Mouse (Mus musculus): Measurements from ENCODE around the gene Lgals2.
"Not testable (repeated sequence)": the region's sequence is repeated elsewhere in the genome, so short reads cannot be mapped to it uniquely, and the experiment has no call there.

The Lgals2 gene

DNA sequence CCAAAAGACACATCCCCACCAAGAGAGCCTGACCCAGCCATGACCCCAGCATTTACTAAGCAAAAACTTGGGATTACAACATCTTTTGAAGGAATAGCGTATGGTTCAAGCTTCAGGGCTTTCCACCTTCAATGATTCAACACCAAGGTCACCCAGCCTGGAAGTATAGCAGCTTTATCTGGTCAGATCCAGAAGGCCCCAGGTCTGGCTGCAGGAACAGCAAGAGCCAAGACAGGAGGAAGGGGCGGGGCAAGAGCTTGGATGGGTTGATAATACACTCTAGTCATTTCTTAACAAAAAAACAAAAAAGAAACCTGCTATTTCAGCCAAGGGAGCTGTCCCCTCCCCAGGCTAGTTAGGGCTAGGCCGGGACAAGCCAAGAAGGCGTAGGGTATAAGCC is 42.2 kb upstream of the Lgals2 start:
- 0 out of 2 replicates have a peak, but pooled peaks cover 5% of the 10 kb centered on the region for H3K27me3 ChIP-seq (ENCODE audit: insufficient read depth, low read length)
- H3K4me3 ChIP-seq (replicated peaks; ENCODE audit: low read length), result 0 out of 2 replicates have a peak overlapping the region, but pooled peaks have one; percentile 89
- peaks cover 92% of the 10 kb centered on the region for H3K4me1 ChIP-seq (replicated peaks; ENCODE audit: low read depth, low read length)
- no peaks in the 10 kb centered on the region for H3K9me3 ChIP-seq (ENCODE audit: low read length)
- TF ChIP-seq NANOG (IDR thresholded peaks at IDR 0.05; ENCODE audit: borderline replicate concordance, low read length), result no peak
- no peak for TF ChIP-seq CTCF (conservative IDR thresholded peaks at IDR 0.05; ENCODE audit: low read length)
- no peak for TF ChIP-seq POU5F1 (IDR thresholded peaks at IDR 0.05; ENCODE audit: borderline replicate concordance, low read length)
- H3K36me3 ChIP-seq (ENCODE audit: insufficient read depth, low read length), result peaks cover 33% of the 10 kb centered on the region

GRCm38 (mm10) chr15:78896149-78896548 is 40.8 kb upstream of the Lgals2 start:
- H3K9me3 ChIP-seq (ENCODE audit: low read length), result no peaks in the 10 kb centered on the region
- H3K4me1 ChIP-seq (replicated peaks; ENCODE audit: low read depth, low read length), result peaks cover 89% of the 10 kb centered on the region
- H3K27me3 ChIP-seq (ENCODE audit: insufficient read depth, low read length), result 0 out of 2 replicates have a peak, but pooled peaks cover 5% of the 10 kb centered on the region
- H3K4me3 ChIP-seq (replicated peaks; ENCODE audit: low read length), result peak overlapping the region; percentile 43
- TF ChIP-seq POU5F1 (IDR thresholded peaks at IDR 0.05; ENCODE audit: borderline replicate concordance, low read length) (no peak), CTCF (conservative IDR thresholded peaks at IDR 0.05; ENCODE audit: low read length) (no peak), NANOG (IDR thresholded peaks at IDR 0.05; ENCODE audit: borderline replicate concordance, low read length) (no peak)
- H3K36me3 ChIP-seq (ENCODE audit: insufficient read depth, low read length), result peaks cover 47% of the 10 kb centered on the region

DNA sequence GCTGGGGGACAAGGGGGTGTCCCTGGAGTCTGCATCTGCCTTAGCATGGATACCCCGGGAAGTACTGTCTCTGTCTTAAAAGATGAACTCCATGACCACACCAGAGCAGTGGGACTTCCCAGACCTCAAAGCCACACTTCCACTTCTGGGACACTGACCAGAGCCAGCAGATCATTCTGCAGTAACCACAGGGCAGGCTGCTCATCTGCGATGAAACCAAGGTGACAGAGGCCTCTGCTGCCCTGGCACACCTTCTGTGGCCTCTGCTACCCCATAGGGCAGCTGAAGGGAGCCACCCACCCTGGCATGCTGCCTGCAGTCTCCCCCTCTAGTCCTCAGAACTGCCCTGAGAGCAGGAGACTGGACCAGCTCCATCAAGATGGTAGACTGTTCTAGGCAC is 40.4 kb upstream of the Lgals2 start:
- Histone ChIP-seq H3K4me1 (replicated peaks; ENCODE audit: low read depth, low read length) (peaks cover 85% of the 10 kb centered on the region), H3K9me3 (ENCODE audit: low read length) (no peaks in the 10 kb centered on the region), H3K27me3 (ENCODE audit: insufficient read depth, low read length) (0 out of 2 replicates have a peak, but pooled peaks cover 5% of the 10 kb centered on the region), H3K36me3 (ENCODE audit: insufficient read depth, low read length) (peaks cover 51% of the 10 kb centered on the region), H3K4me3 (replicated peaks; ENCODE audit: low read length) (peak overlapping the region; percentile 43)
- TF ChIP-seq CTCF (conservative IDR thresholded peaks at IDR 0.05; ENCODE audit: low read length) (no peak), NANOG (IDR thresholded peaks at IDR 0.05; ENCODE audit: borderline replicate concordance, low read length) (no peak), POU5F1 (IDR thresholded peaks at IDR 0.05; ENCODE audit: borderline replicate concordance, low read length) (no peak)

DNA sequence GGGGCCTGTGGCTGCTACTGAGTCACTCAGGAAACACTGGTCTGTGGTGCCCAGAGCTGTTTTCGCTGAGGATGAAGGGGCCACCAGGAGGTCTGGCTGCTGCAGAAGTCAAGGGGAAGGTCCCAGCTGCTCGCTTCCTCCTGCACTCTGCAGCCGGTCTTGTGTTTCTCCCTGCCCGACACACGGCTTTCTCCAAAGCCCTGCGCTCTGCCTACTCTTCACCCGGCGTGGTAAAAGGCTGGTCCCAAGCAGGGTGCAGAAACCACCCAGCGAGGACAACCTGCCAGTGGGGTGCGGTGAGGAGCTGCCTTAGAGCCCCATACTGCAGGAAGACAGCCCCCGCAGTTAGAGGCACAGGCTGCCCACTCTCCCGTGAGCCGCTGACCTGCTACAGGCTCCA is 39.4 kb upstream of the Lgals2 start:
- H3K4me3 ChIP-seq (replicated peaks; ENCODE audit: low read length), result peak overlapping the region; percentile 43; the same call in 1 of the 2 replicates
- peaks cover 79% of the 10 kb centered on the region for H3K4me1 ChIP-seq (replicated peaks; ENCODE audit: low read depth, low read length)
- H3K9me3 ChIP-seq (ENCODE audit: low read length), result no peaks in the 10 kb centered on the region
- H3K36me3 ChIP-seq (ENCODE audit: insufficient read depth, low read length), result peaks cover 60% of the 10 kb centered on the region
- TF ChIP-seq POU5F1 (IDR thresholded peaks at IDR 0.05; ENCODE audit: borderline replicate concordance, low read length) (no peak), NANOG (IDR thresholded peaks at IDR 0.05; ENCODE audit: borderline replicate concordance, low read length) (no peak), CTCF (conservative IDR thresholded peaks at IDR 0.05; ENCODE audit: low read length) (no peak)
- 0 out of 2 replicates have a peak, but pooled peaks cover 5% of the 10 kb centered on the region for H3K27me3 ChIP-seq (ENCODE audit: insufficient read depth, low read length)

GRCm38 (mm10) chr15:78892440-78892839 is 37.1 kb upstream of the Lgals2 start:
- no peak for TF ChIP-seq CTCF (conservative IDR thresholded peaks at IDR 0.05; ENCODE audit: low read length)
- TF ChIP-seq NANOG (IDR thresholded peaks at IDR 0.05; ENCODE audit: borderline replicate concordance, low read length), result no peak
- no peak for TF ChIP-seq POU5F1 (IDR thresholded peaks at IDR 0.05; ENCODE audit: borderline replicate concordance, low read length)
- peaks cover 82% of the 10 kb centered on the region for H3K36me3 ChIP-seq (ENCODE audit: insufficient read depth, low read length)
- H3K4me1 ChIP-seq (replicated peaks; ENCODE audit: low read depth, low read length), result peaks cover 81% of the 10 kb centered on the region
- no peaks in the 10 kb centered on the region for H3K27me3 ChIP-seq (ENCODE audit: insufficient read depth, low read length)
- H3K4me3 ChIP-seq (replicated peaks; ENCODE audit: low read length), result no peak overlapping the region
- no peaks in the 10 kb centered on the region for H3K9me3 ChIP-seq (ENCODE audit: low read length)

DNA sequence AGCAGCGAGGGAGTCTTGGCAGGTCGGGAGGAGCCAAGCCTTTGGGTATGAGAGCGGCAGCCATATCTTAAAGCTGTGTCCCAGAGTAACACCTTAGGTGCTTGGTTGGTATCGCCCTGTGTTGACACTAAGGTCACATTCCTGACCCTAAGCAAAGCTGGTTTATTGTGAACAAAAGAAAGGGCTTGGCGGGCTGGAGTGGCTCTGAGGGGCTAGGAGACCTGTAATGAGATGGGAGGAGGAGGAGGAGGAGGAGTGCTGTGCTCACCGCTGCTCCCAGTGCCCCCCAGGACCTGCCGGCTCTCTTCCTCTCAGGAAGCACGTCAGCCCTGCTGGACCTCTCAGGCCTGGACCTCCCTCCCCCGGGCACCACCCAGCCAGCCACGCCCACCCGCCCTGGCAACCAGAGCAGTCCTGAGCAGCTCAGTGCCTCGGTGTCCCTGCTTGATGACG is 34.1 kb upstream of the Lgals2 start:
- 0 out of 2 replicates have a peak overlapping the region, but pooled peaks have one; percentile 29 for H3K4me3 ChIP-seq (replicated peaks; ENCODE audit: low read length)
- peaks cover 62% of the 10 kb centered on the region for H3K4me1 ChIP-seq (replicated peaks; ENCODE audit: low read depth, low read length)
- H3K36me3 ChIP-seq (ENCODE audit: insufficient read depth, low read length), result peaks cover 97% of the 10 kb centered on the region
- no peaks in the 10 kb centered on the region for H3K27me3 ChIP-seq (ENCODE audit: insufficient read depth, low read length)
- H3K9me3 ChIP-seq (ENCODE audit: low read length), result no peaks in the 10 kb centered on the region
- TF ChIP-seq CTCF (conservative IDR thresholded peaks at IDR 0.05; ENCODE audit: low read length) (no peak), POU5F1 (IDR thresholded peaks at IDR 0.05; ENCODE audit: borderline replicate concordance, low read length) (no peak), NANOG (IDR thresholded peaks at IDR 0.05; ENCODE audit: borderline replicate concordance, low read length) (no peak)

- H3K4me3 ChIP-seq (replicated peaks; ENCODE audit: low read length), result no peak overlapping the region
- no peaks in the 10 kb centered on the region for H3K9me3 ChIP-seq (ENCODE audit: low read length)
- peaks cover 44% of the 10 kb centered on the region for H3K4me1 ChIP-seq (replicated peaks; ENCODE audit: low read depth, low read length)
- TF ChIP-seq POU5F1 (IDR thresholded peaks at IDR 0.05; ENCODE audit: borderline replicate concordance, low read length) (no peak), NANOG (IDR thresholded peaks at IDR 0.05; ENCODE audit: borderline replicate concordance, low read length) (no peak), CTCF (conservative IDR thresholded peaks at IDR 0.05; ENCODE audit: low read length) (no peak)
- no peaks in the 10 kb centered on the region for H3K27me3 ChIP-seq (ENCODE audit: insufficient read depth, low read length)
- H3K36me3 ChIP-seq (ENCODE audit: insufficient read depth, low read length), result peaks cover 78% of the 10 kb centered on the region
Measured at GRCm38 (mm10) chr15:78881828-78882227, 26.5 kb upstream of the Lgals2 start.

DNA sequence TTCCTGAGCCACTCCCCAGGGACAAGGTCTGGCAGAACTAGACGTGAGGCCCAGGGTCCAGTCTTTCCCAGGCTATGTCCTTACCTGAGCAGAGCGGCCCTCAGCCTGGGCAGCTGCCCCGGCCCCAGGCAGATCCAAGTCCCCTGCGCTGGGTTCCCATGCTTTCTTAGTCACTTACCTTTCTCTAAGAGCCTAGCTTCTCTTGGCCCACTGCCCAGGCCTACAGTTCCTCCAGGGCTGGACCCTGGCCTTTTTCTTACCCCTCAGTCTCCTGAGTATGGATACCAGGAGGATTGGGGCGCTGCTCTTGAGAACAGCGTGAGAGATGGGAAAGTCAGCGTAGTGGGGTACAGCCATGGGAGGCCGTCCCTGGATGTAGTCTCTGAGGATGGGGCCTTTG is 25.1 kb upstream of the Lgals2 start:
- no peak for TF ChIP-seq CTCF (conservative IDR thresholded peaks at IDR 0.05; ENCODE audit: low read length)
- no peak for TF ChIP-seq POU5F1 (IDR thresholded peaks at IDR 0.05; ENCODE audit: borderline replicate concordance, low read length)
- no peak for TF ChIP-seq NANOG (IDR thresholded peaks at IDR 0.05; ENCODE audit: borderline replicate concordance, low read length)
- H3K4me3 ChIP-seq (replicated peaks; ENCODE audit: low read length), result no peak overlapping the region
- peaks cover 64% of the 10 kb centered on the region for H3K36me3 ChIP-seq (ENCODE audit: insufficient read depth, low read length)
- H3K9me3 ChIP-seq (ENCODE audit: low read length), result no peaks in the 10 kb centered on the region
- no peaks in the 10 kb centered on the region for H3K27me3 ChIP-seq (ENCODE audit: insufficient read depth, low read length)
- peaks cover 58% of the 10 kb centered on the region for H3K4me1 ChIP-seq (replicated peaks; ENCODE audit: low read depth, low read length)

- H3K27me3 ChIP-seq (ENCODE audit: insufficient read depth, low read length); H3K9me3 ChIP-seq (ENCODE audit: low read length): not testable (repeated sequence)
- Histone ChIP-seq H3K4me3 (replicated peaks; ENCODE audit: low read length) (0 out of 2 replicates have a peak overlapping the region, but pooled peaks have one; percentile 5), H3K4me1 (replicated peaks; ENCODE audit: low read depth, low read length) (peaks cover 68% of the 10 kb centered on the region), H3K36me3 (ENCODE audit: insufficient read depth, low read length) (peaks cover 50% of the 10 kb centered on the region)
Measured at GRCm38 (mm10) chr15:78878792-78879516, 23.6 kb upstream of the Lgals2 start.
